In the genomic region with DNA sequence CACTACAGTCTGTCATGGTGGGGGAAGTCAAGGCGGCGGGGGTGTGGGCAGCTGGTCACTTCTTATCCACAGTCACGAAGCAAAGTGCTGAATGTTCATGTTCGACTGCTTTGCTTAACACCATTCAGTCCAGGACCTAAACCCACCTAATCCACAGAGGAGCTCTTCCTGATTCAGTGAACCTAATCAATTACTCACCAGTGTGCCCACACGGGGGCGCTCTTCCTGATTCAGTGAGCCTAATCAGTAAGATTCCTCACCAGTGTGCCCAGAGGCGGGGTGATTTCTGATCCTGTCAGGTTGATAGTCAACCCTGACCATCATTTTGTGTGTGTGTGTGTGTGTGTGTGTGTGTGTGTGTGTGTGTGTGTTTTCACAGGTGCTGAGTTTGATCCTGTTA, we compare ENCODE assay signal across 9 mouse cellular contexts. TPM values are rescaled to one million over a fixed set of nuclear protein-coding genes. Genes with fewer than 3 reads are reported as not detected.
DNase-seq lines count a peak whose midpoint lies in the region; ATAC-seq and TF ChIP-seq lines count a peak whose summit lies in the region.
"Had no signal": no experiment of that assay in that cellular context is flagged by ENCODE, and none has a peak within 500 bp of the region (broad histone marks: within the 10 kb centered on the region; RNA-seq: fewer than 3 reads in every experiment).

No protein-coding gene starts in this region.

- H3K9me3 ChIP-seq in kidney, postnatal 0 days (replicated peaks; ENCODE audit: low read length), result no peaks in the 10 kb centered on the region
- no peaks in the 10 kb centered on the region for H3K9me3 ChIP-seq in CH12.LX (replicated peaks; ENCODE audit: low read length)
- H3K9me3 ChIP-seq: midbrain, embryonic 12.5 days had no signal

- no peak overlapping the region for H3K4me3 ChIP-seq in kidney, postnatal 0 days (replicated peaks; ENCODE audit: low read depth, low read length)
- no peak overlapping the region for H3K4me3 ChIP-seq in CH12.LX (replicated peaks in 1 of 3; ENCODE audit: low read depth in 2 of 3, low read length in 2 of 3, poor library complexity in 1 of 3)
- H3K4me3 ChIP-seq: midbrain, embryonic 12.5 days had no signal

- H3K27me3 ChIP-seq in kidney, postnatal 0 days (ENCODE audit: insufficient read depth, low read length), result no peaks in the 10 kb centered on the region
- no peaks in the 10 kb centered on the region for H3K27me3 ChIP-seq in CH12.LX (replicated peaks)
- no peaks in the 10 kb centered on the region for H3K27me3 ChIP-seq in splenic B cell, adult 2 months (ENCODE audit: control insufficient read depth, insufficient read depth, low read length, poor library complexity, severe bottlenecking)
- H3K27me3 ChIP-seq: midbrain, embryonic 12.5 days had no signal

- DNase-seq in kidney, postnatal 0 days (ENCODE audit: low spot score), result peak; percentile 27
- no peak for DNase-seq in kidney, adult 11 months
- peak; percentile 73 for DNase-seq in CH12.LX (ENCODE audit: extremely low read depth)
- peak; percentile 14 for DNase-seq in adipocyte (ENCODE audit: low spot score)
- peak; percentile 76 for DNase-seq in splenic B cell, adult 2 months (ENCODE audit: low read depth, low spot score)
- no peak for DNase-seq in layer of hippocampus, postnatal 14 days (ENCODE audit: low spot score in 2 of 2)
- DNase-seq in heart, postnatal 25 days (ENCODE audit: low spot score), result no peak

- in situ Hi-C loops in CH12.LX (cut with MboI; ENCODE audit: low pct_ligation_motif_present, low pct_unique_long_range_greater_than_20kb, low sequenced_read_pairs), result no loop called here

- no peak for TF ChIP-seq EP300 in CH12.LX (IDR thresholded peaks at IDR 0.05; ENCODE audit: low read length)

- H3K4me2 ChIP-seq in kidney, postnatal 0 days (ENCODE audit: low read length), result no peak overlapping the region
- no peak overlapping the region for H3K4me2 ChIP-seq in CH12.LX (ENCODE audit: insufficient read depth, low read depth, poor library complexity, severe bottlenecking)
- H3K4me2 ChIP-seq: midbrain, embryonic 12.5 days had no signal

- H3K9ac ChIP-seq in kidney, postnatal 0 days (ENCODE audit: low read depth, low read length), result no peak overlapping the region
- no peak overlapping the region for H3K9ac ChIP-seq in CH12.LX (ENCODE audit: insufficient read depth, low read depth)
- H3K9ac ChIP-seq: midbrain, embryonic 12.5 days had no signal

- no peak for ATAC-seq in kidney, postnatal 0 days (replicated peaks; ENCODE audit: low FRiP score, low read depth)
- peak; percentile 43 for ATAC-seq in inflammation-experienced regulatory T-cells, adult 6 months

- peak; percentile 62 for TF ChIP-seq CTCF in kidney, postnatal 0 days (IDR thresholded peaks at IDR 0.05; ENCODE audit: low read depth)
- TF ChIP-seq CTCF in CH12.LX (conservative IDR thresholded peaks at IDR 0.05 in 1 of 2, IDR thresholded peaks at IDR 0.05 in 1 of 2; ENCODE audit: low read depth in 2 of 2, low read length in 2 of 2), result peak; percentile 68 to 74

- no peak; the same call in 1 of the 2 replicates for TF ChIP-seq RAD21 in CH12.LX (IDR thresholded peaks at IDR 0.05; ENCODE audit: low read depth, low read length)

- H3K4me1 ChIP-seq in kidney, postnatal 0 days (replicated peaks; ENCODE audit: insufficient read depth, low read length), result no peaks in the 10 kb centered on the region
- peaks cover 0 to 20% of the 10 kb centered on the region in 2 experiments; a peak in 2 of 4 replicates for H3K4me1 ChIP-seq in CH12.LX (ENCODE audit: control insufficient read depth in 1 of 2, insufficient read depth in 2 of 2)
- H3K4me1 ChIP-seq: midbrain, embryonic 12.5 days had no signal

- TF ChIP-seq POLR2A in CH12.LX (IDR thresholded peaks at IDR 0.05; ENCODE audit: low read depth, low read length), result no peak

- H3K27ac ChIP-seq in kidney, postnatal 0 days, result no peak overlapping the region
- H3K27ac ChIP-seq in CH12.LX (ENCODE audit: insufficient read depth, low read depth), result no peak overlapping the region
- H3K27ac ChIP-seq: midbrain, embryonic 12.5 days had no signal

- WGBS in kidney, postnatal 0 days, result 46% methylated on average over 7 of the region's 7 CpGs

- no peaks in the 10 kb centered on the region for H3K36me3 ChIP-seq in kidney, postnatal 0 days (ENCODE audit: insufficient read depth, low read length)
- peaks cover 30 to 78% of the 10 kb centered on the region in 2 experiments for H3K36me3 ChIP-seq in CH12.LX (replicated peaks in 1 of 2; ENCODE audit: control insufficient read depth in 1 of 2, insufficient read depth in 1 of 2, low read length in 1 of 2)
- peaks cover 6% of the 10 kb centered on the region; the same call in 1 of the 2 replicates for H3K36me3 ChIP-seq in splenic B cell, adult 2 months (ENCODE audit: control insufficient read depth, insufficient read depth, low read length, poor library complexity, severe bottlenecking)
- H3K36me3 ChIP-seq: midbrain, embryonic 12.5 days had no signal

- dilution Hi-C loops in CH12.LX (cut with MboI; ENCODE audit: extremely low pct_ligation_motif_present, extremely low pct_unique_long_range_greater_than_20kb, low sequenced_read_pairs), result no loop called here

- H3K79me2 ChIP-seq in CH12.LX (replicated peaks; ENCODE audit: control insufficient read depth, extremely low read depth, insufficient read depth, poor library complexity, severe bottlenecking), result no peaks in the 10 kb centered on the region

- intact Hi-C loops in heart, postnatal 25 days (cut with DNase I), result no loop called here

TF ChIP-seq in CH12.LX, 34 proteins besides CTCF, POLR2A, EP300 and RAD21:
- TF ChIP-seq HCFC1 (IDR thresholded peaks at IDR 0.05; ENCODE audit: low read depth, low read length), result no peak
- TF ChIP-seq ELF1 (IDR thresholded peaks at IDR 0.05; ENCODE audit: low read depth, low read length), result 0 out of 2 replicates have a peak, but pooled peaks have one; percentile 20
- TF ChIP-seq JUN (IDR thresholded peaks at IDR 0.05; ENCODE audit: insufficient read depth, low read depth, low read length), result no peak
- no peak for TF ChIP-seq JUND (conservative IDR thresholded peaks at IDR 0.05; ENCODE audit: low read depth, low read length)
- TF ChIP-seq IRF4 (IDR thresholded peaks at IDR 0.05; ENCODE audit: low read depth, low read length), result no peak
- TF ChIP-seq SMC3 (IDR thresholded peaks at IDR 0.05; ENCODE audit: low read depth, low read length), result peak; percentile 49; the same call in 1 of the 2 replicates
- TF ChIP-seq MAX (IDR thresholded peaks at IDR 0.05; ENCODE audit: low read length), result no peak

RNA-seq across cellular contexts. Expression of gene Itgb2, which starts 13.2 kb away (rescaled TPM):
- 1.4 and 1.6 TPM in 2 replicates for polyA plus RNA-seq in kidney, postnatal 0 days (2015; fragmentation: Nextera tagmentation; extraction: Ambion mirVana)
- 32.2 and 32.6 TPM in 2 replicates for total RNA-seq in CH12.LX (2012; rRNA removed)
- 40.2 and 40.3 TPM in 2 replicates for total RNA-seq in CH12.LX (2014; rRNA removed)
- 52.2 and 54.1 TPM in 2 replicates for polyA plus RNA-seq in CH12.LX (2012; ENCODE audit: insufficient read length, low read depth)
- polyA plus RNA-seq in inflammation-experienced regulatory T-cells, adult 6 months (2017; shearing (Covaris generic)), result 100 to 1,000 TPM; 493 to 517 (median 499) TPM
- 1 to 10 TPM; 2.2 to 3.1 TPM for total RNA-seq in layer of hippocampus, postnatal 14 days (2021)
- total RNA-seq in heart, postnatal 25 days (2021), result 1 to 10 TPM; 6.1 to 6.4 TPM

RNA-seq across cellular contexts. Expression of gene Fam207a, which starts 27.6 kb away (rescaled TPM):
- polyA plus RNA-seq in kidney, postnatal 0 days (2015; fragmentation: Nextera tagmentation; extraction: Ambion mirVana), result 32.7 and 34.1 TPM in 2 replicates
- 46.1 and 56.1 TPM in 2 replicates for total RNA-seq in CH12.LX (2012; rRNA removed)
- total RNA-seq in CH12.LX (2014; rRNA removed), result 42.4 and 43.1 TPM in 2 replicates
- polyA plus RNA-seq in CH12.LX (2012; ENCODE audit: insufficient read length, low read depth), result 65.4 and 88.6 TPM in 2 replicates
- polyA plus RNA-seq in inflammation-experienced regulatory T-cells, adult 6 months (2017; shearing (Covaris generic)), result 10 to 100 TPM; 13.7 to 16.1 (median 15.1) TPM
- 10 to 100 TPM; 32.3 to 34.9 TPM for total RNA-seq in layer of hippocampus, postnatal 14 days (2021)
- total RNA-seq in heart, postnatal 25 days (2021), result 1 to 10 TPM; 8.6 to 9.9 TPM

RNA-seq across cellular contexts. Expression of gene Pttg1ip, which starts 38.3 kb away (rescaled TPM):
- polyA plus RNA-seq in kidney, postnatal 0 days (2015; fragmentation: Nextera tagmentation; extraction: Ambion mirVana), result 210 and 216 TPM in 2 replicates
- total RNA-seq in CH12.LX (2012; rRNA removed) (20.7 and 21.7 TPM in 2 replicates), CH12.LX (2014; rRNA removed) (24.2 and 25.3 TPM in 2 replicates)
- 18.9 and 20.3 TPM in 2 replicates for polyA plus RNA-seq in CH12.LX (2012; ENCODE audit: insufficient read length, low read depth)
- 100 to 1,000 TPM in 2 of 3 experiments, 10 to 100 TPM in 1; 83.7 to 113 (median 112) TPM for polyA plus RNA-seq in inflammation-experienced regulatory T-cells, adult 6 months (2017; shearing (Covaris generic))
- 10 to 100 TPM; 77.4 to 79.9 TPM for total RNA-seq in layer of hippocampus, postnatal 14 days (2021)
- 100 to 1,000 TPM; 124 to 138 TPM for total RNA-seq in heart, postnatal 25 days (2021)

Comparison
In these comparisons a context has a peak if more than half of its experiments do, and no peak if none do; other contexts are left out.
1. DNase-seq: peak in kidney, postnatal 0 days (single experiment), CH12.LX (single experiment), adipocyte (single experiment) and splenic B cell, adult 2 months (single experiment); none in kidney, adult 11 months (single experiment), layer of hippocampus, postnatal 14 days (0 of 2) and heart, postnatal 25 days (single experiment).
2. RNA of gene Itgb2, which starts 13.2 kb away (total RNA-seq): 32.2 to 40.3 TPM in CH12.LX; 6.1 to 6.4 TPM in heart, postnatal 25 days and 2.2 to 3.1 TPM in layer of hippocampus, postnatal 14 days; every median in the first group is over 4 times any median in the second.